Mouse (Mus musculus): ENCODE results near the gene Pik3ap1.

- TF ChIP-seq CTCF (IDR thresholded peaks at IDR 0.05; ENCODE audit: low read depth, low read length): no peak
- TF ChIP-seq POLR2AphosphoS5 (IDR thresholded peaks at IDR 0.05; ENCODE audit: insufficient replicate concordance, low read depth, low read length): no peak
- TF ChIP-seq GATA1 (IDR thresholded peaks at IDR 0.05; ENCODE audit: borderline replicate concordance, low read length): no peak
- TF ChIP-seq TAL1 (conservative IDR thresholded peaks at IDR 0.05; ENCODE audit: low read depth, low read length): no peak
- no peak for TF ChIP-seq GATA2 (IDR thresholded peaks at IDR 0.05; ENCODE audit: borderline replicate concordance, low read depth, low read length)
Observed at GRCm38 (mm10) chr19:41312027-41312426, 72.9 kb downstream of the Pik3ap1 start.
